Mouse (Mus musculus) MEL (cell line): ENCODE measurements around the gene Ager.

ENCODE experiments used
- CHD1 ChIP-seq: IDR thresholded peaks from 2 replicates; pipeline ENCODE4 v1.6.1; 2012; ENCODE audit warnings: low read depth, mild to moderate bottlenecking, inconsistent platforms, low read length, improper control_type of control experiment
- CTCF ChIP-seq, 3 experiments: IDR thresholded peaks in 2 of 3; conservative IDR thresholded peaks in 1 of 3; 2 replicates each; pipeline ENCODE4 v1.5.1; 2011 to 2012; ENCODE audit warnings: low read length in 3 of 3, low read depth in 2 of 3, mild to moderate bottlenecking in 2 of 3, improper control_type of control experiment in 1 of 3, inconsistent platforms in 1 of 3, mixed read lengths in 1 of 3, moderate library complexity in 1 of 3; ENCODE audit not compliant: control insufficient read depth in 1 of 3, insufficient read depth in 1 of 3, poor library complexity in 1 of 3, severe bottlenecking in 1 of 3
- JUND ChIP-seq: IDR thresholded peaks from 2 replicates; pipeline ENCODE4 v1.6.1; 2011; ENCODE audit warnings: low read depth, mild to moderate bottlenecking, improper control_type of control experiment, low read length
- MYB ChIP-seq: IDR thresholded peaks from 2 replicates; pipeline ENCODE4 v1.6.1; 2011; ENCODE audit warnings: mild to moderate bottlenecking, low read depth, low read length, improper control_type of control experiment
- NRF1 ChIP-seq: IDR thresholded peaks from 2 replicates; pipeline ENCODE4 v1.6.1; 2014; ENCODE audit warnings: low read depth, mild to moderate bottlenecking, inconsistent platforms, low read length, improper control_type of control experiment, moderate library complexity; ENCODE audit not compliant: poor library complexity, insufficient read depth, severe bottlenecking
- RCOR1 ChIP-seq: IDR thresholded peaks from 2 replicates; pipeline ENCODE4 v1.6.1; 2012; ENCODE audit warnings: low read depth, mild to moderate bottlenecking, inconsistent platforms, low read length, improper control_type of control experiment
- TAL1 ChIP-seq: IDR thresholded peaks from 2 replicates; pipeline ENCODE4 v1.6.1; 2012; ENCODE audit warnings: mild to moderate bottlenecking, inconsistent platforms, low read length, moderate library complexity, mixed read lengths
- USF1 ChIP-seq: IDR thresholded peaks from 2 replicates; pipeline ENCODE4 v1.6.1; 2014; ENCODE audit warnings: low read depth, mild to moderate bottlenecking, inconsistent platforms, low read length, improper control_type of control experiment, moderate library complexity
- ZC3H11A ChIP-seq: IDR thresholded peaks from 2 replicates; pipeline ENCODE4 v1.6.1; 2012; ENCODE audit warnings: low read depth, mild to moderate bottlenecking, inconsistent platforms, low read length, improper control_type of control experiment

DNA sequence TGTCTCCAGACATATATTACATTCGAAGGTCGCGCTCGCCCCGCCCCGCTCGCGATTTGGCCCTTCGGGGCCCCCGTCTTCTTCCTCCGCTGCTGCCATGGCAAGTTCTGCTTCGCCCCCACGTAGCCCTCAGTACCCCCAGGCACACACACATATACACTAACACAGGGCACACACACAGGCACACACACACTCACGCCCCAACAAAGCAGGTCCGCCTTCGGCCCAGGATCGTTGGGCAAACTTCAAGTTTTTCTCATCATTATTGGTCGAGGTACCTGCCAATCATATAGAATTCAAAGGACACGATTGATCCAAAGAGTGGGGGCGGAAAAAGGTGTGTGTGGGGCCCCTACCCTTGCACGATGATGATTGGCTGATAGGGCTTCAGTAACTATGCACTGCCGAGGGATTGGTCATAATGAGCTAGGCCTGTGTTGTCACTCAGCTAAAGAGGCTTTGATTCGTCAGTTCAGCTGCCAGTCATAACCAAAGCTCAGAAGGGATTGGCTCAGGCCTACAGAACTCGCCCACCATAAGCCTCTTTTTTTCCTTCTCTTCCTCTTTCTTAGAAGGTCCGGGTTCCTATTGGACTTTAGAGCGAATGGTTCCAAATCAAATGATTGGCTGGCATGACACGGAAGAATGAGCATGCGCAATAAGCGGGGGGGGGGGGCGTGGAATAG is 5.9 kb downstream of the Ager start, which contains the start of gene Rnf5:
- no peak for TF ChIP-seq MYB
- no peak for TF ChIP-seq TAL1
- TF ChIP-seq CTCF (IDR thresholded peaks at IDR 0.05 in 2 of 3, conservative IDR thresholded peaks at IDR 0.05 in 1 of 3; ENCODE audit: control insufficient read depth in 1 of 3, insufficient read depth in 1 of 3, low read depth in 2 of 3, low read length in 3 of 3, poor library complexity in 1 of 3, severe bottlenecking in 1 of 3): no peak
- TF ChIP-seq RCOR1: no peak
- no peak for TF ChIP-seq CHD1
- no peak; the same call in 1 of the 2 replicates for TF ChIP-seq JUND
- no peak for TF ChIP-seq USF1
- no peak for TF ChIP-seq ZC3H11A
- peak; percentile 77 for TF ChIP-seq NRF1
